Mouse (Mus musculus) ES-E14 (cell line): Measurements from ENCODE around the gene Wrnip1.

ENCODE experiments used
- CHD2 ChIP-seq: IDR thresholded peaks from 2 replicates; pipeline ENCODE4 v1.6.1; 2014; ENCODE audit warnings: mild to moderate bottlenecking, low read depth, low read length, inconsistent platforms
- HCFC1 ChIP-seq: IDR thresholded peaks from 2 replicates; pipeline ENCODE4 v1.6.1; 2012; ENCODE audit warnings: low read length, inconsistent platforms, borderline replicate concordance; ENCODE audit not compliant: insufficient read depth
- MAFK ChIP-seq: IDR thresholded peaks from 2 replicates; pipeline ENCODE4 v1.6.1; 2014; ENCODE audit warnings: mild to moderate bottlenecking, low read depth, low read length, inconsistent platforms; ENCODE audit not compliant: insufficient read depth
- ZC3H11A ChIP-seq: IDR thresholded peaks from 2 replicates; pipeline ENCODE4 v1.6.1; 2012; ENCODE audit warnings: low read depth, mild to moderate bottlenecking, inconsistent platforms, low read length, borderline replicate concordance
- ZNF384 ChIP-seq: IDR thresholded peaks from 2 replicates; pipeline ENCODE4 v1.6.1; 2012; ENCODE audit warnings: low read depth, low read length, inconsistent platforms

DNA sequence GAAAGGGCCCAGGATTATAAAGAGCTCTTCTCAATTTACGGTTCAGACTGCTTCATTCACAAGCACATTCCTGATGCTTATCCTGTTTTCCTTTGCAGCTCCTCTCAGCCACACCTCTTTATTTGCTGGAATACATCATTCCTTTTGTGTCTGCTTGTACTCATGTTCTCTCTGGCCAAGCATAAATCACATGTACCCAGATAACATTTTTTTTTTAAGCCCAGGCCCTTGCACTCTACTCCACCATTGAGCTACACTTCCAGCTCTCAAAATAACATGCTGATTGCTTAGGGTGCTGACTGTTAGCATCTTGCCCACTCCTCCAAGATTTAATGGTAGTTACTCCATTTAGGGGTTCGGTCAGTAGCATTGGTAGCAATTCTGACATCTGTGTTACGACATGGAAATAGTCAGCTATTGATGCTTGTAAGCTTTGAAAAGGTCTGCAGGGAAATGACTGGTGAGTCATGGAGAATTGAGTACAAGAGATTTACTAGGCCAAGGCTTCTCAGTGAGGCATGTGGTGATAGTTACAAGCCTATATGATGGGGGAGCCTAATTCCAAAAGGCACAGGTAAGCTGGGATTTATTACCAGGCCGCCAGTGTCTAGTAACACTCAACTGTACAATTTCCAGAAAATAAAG lies 2.0 kb downstream of the Wrnip1 start:
- TF ChIP-seq HCFC1: no peak
- no peak for TF ChIP-seq ZC3H11A
- no peak for TF ChIP-seq ZNF384
- TF ChIP-seq CHD2: no peak
- no peak for TF ChIP-seq MAFK
